Mouse (Mus musculus): ENCODE data around the gene Rplp0. TPM values are rescaled to one million over a fixed set of nuclear protein-coding genes. Genes with fewer than 3 reads are reported as not detected.
"Not testable (repeated sequence)": the region's sequence is repeated elsewhere in the genome, so short reads cannot be mapped to it uniquely, and the experiment has no call there.

The Rplp0 gene
- polyA plus RNA-seq, 1 experiment from 2014 or later: 1,079 TPM

DNA sequence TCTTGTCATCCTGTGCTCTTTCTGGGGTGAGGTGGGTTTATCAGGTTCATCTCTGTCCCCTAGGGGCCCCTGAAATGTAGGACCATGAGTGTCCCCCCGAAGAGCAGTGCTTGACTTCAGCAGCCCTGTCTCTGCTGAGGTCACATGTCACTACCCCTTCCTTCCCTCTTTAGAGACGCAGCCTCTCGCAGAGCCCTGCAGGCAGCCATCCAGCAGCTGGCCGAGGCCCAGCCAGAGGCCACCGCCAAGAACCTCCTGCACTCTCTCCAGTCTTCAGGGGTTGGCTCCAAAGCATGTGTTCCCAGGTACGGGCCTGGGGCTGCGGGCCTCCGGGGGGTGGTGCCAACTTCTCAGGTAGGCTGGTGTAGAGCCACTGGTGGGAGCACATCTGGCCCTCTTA is 15.7 kb downstream of the Rplp0 start:
- H3K27me3 ChIP-seq: no peaks in the 10 kb centered on the region
- ChIA-PET CTCF (interaction anchor here (1.1 kb wide), 1 partner anchor 13 kb away, joined by 4 read pairs; no protein-coding TSS in a partner anchor), POLR2A (interaction anchor here (1.3 kb wide), 1 partner anchor 48 kb away, joined by 3 read pairs; no protein-coding TSS in a partner anchor)
- DNase-seq (ENCODE audit: low read depth, low spot score) (no peak), ATAC-seq (no peak)
- in situ Hi-C loops (cut with MboI; ENCODE audit: low pct_unique_long_range_greater_than_20kb): no loop called here
- TF ChIP-seq CTCF (IDR thresholded peaks at IDR 0.05): no peak

DNA sequence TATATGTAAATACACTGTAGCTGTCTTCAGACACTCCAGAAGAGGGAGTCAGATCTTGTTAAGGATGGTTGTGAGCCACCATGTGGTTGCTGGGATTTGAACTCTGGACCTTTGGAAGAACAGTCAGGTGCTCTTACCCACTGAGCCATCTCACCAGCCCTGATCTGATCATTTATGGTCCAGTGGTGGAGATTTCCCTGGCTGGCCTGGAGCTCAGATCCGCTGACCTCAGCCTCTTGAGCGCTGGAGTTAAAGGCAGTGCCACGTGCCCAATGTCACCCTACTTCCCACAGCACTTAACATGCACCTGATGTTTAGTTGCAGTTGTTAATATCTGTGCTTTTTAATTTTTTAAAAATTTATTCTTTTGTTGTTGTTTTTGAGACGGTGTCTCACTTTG is 18.4 kb downstream of the Rplp0 start:
- in situ Hi-C loops (cut with MboI; ENCODE audit: low pct_unique_long_range_greater_than_20kb); ATAC-seq; H3K27me3 ChIP-seq; DNase-seq (ENCODE audit: low read depth, low spot score); POLR2A ChIA-PET: not testable (repeated sequence)
- CTCF ChIA-PET: interaction anchor here (1.4 kb wide), 1 partner anchor 26 kb away, joined by 3 read pairs; no protein-coding TSS in a partner anchor

DNA sequence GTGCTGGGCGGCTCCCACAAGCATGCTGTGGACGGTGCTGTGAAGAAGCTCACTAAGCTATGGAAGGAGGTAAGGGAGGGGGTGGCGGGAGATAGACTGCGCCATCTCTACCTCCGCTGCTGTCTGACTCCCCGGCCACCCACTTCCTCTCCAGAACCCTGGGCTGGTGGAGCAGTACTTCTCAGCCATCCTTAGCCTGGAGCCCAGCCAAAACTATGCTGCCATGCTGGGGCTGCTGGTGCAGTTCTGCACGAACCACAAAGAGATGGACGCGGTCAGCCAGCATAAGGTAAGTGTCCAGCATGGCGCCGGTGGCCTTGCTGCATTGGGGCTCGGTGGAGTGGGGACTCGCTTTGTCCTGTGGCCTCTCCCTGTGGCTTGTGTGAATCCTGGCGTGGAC is 19.7 kb downstream of the Rplp0 start:
- ChIA-PET CTCF (interaction anchor here (1.0 kb wide), 1 partner anchor 9 kb away, joined by 3 read pairs; no protein-coding TSS in a partner anchor), POLR2A (no interaction called here)
- in situ Hi-C loops (cut with MboI; ENCODE audit: low pct_unique_long_range_greater_than_20kb): no loop called here
- no peaks in the 10 kb centered on the region for H3K27me3 ChIP-seq
- ATAC-seq (no peak), DNase-seq (ENCODE audit: low read depth, low spot score) (no peak)
- no peak for TF ChIP-seq CTCF (IDR thresholded peaks at IDR 0.05)

DNA sequence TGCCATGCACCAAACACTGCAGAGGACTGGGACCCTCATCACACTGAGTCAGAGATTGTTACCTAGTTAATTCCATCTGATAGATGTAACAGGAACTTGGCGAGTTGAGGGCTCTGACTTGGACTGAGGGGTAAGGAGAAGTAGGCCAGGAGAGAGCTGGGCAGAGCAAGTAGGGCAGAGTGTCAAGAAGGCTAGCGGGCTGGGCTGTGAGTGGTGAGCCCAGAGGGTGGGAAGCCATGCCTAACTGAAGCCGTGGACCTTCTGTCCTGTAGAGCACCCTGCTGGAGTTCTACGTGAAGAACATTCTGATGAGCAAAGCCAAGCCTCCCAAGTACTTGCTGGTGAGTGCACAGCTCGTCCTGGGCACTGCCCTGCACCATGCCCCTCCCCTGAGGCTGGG is 20.1 kb downstream of the Rplp0 start:
- ChIA-PET POLR2A (no interaction called here), CTCF (no interaction called here)
- in situ Hi-C loops (cut with MboI; ENCODE audit: low pct_unique_long_range_greater_than_20kb): no loop called here
- no peak for TF ChIP-seq CTCF (IDR thresholded peaks at IDR 0.05)
- ATAC-seq: no peak
- H3K27me3 ChIP-seq: no peaks in the 10 kb centered on the region
- DNase-seq (ENCODE audit: low read depth, low spot score): no peak

DNA sequence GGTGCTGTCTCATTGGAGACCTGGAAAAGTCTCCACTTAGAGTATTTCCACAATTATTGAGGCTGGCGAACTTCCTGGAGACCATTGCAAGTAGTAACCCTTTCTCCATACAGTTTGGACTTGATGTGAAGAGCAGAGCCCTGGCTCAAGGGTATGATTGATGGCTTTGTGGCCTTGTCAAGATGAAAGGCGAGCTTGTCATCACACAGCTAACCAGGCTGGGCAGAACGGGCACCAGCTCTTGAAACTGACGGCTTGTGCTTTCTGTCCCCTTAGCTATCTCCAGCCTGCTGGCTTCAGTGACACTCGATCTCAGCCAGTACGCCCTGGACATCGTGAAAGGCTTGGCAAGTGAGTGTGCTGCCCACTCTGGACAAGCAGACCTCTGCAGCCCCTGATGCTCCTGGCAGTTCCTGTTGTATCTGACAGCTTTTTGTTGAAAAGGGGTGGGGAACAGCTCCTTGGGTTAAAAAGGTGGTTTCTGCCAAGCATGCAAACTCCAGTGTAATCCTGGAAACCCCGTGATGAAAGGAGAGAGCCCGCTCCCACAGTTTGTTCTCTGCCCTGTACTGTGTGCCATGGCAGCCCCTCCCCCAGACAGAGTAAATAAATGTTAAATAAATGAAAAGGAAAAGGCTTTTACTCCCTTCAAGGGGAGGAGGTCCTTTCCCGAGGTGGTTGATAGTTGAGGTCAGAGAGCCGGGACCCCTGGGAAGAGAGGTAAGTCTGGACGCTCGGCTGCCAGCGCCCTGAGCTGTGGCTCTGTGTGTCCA is 21.1 kb downstream of the Rplp0 start:
- ATAC-seq: no peak
- no peaks in the 10 kb centered on the region for H3K27me3 ChIP-seq
- no peak for TF ChIP-seq CTCF (IDR thresholded peaks at IDR 0.05)
- ChIA-PET POLR2A (no interaction called here), CTCF (interaction anchor here (1.0 kb wide), 1 partner anchor 89 kb away, joined by 3 read pairs; no protein-coding TSS in a partner anchor)
- no peak for DNase-seq (ENCODE audit: low read depth, low spot score)
- in situ Hi-C loops (cut with MboI; ENCODE audit: low pct_unique_long_range_greater_than_20kb): no loop called here

DNA sequence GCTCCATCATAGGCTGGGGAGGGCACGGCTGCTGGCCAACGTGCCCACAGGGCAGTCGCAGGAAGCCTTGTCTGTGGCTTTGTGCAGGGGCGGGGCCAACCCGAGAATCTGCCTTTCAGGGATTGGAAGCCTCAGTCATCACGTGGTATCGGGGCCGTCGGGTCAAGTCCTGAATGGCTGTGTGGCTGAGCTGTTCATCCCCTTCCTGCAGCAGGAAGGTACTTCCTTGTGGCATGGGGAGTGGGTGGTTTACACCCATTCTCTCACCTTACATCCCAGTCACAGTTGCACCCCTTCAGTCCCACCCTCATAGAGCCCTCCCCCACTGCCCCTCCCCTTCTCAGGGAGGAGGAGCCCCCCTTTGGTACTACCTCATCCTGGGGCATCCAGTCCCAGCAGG is 22.4 kb downstream of the Rplp0 start:
- ChIA-PET CTCF (no interaction called here), POLR2A (no interaction called here)
- in situ Hi-C loops (cut with MboI; ENCODE audit: low pct_unique_long_range_greater_than_20kb): no loop called here

DNA sequence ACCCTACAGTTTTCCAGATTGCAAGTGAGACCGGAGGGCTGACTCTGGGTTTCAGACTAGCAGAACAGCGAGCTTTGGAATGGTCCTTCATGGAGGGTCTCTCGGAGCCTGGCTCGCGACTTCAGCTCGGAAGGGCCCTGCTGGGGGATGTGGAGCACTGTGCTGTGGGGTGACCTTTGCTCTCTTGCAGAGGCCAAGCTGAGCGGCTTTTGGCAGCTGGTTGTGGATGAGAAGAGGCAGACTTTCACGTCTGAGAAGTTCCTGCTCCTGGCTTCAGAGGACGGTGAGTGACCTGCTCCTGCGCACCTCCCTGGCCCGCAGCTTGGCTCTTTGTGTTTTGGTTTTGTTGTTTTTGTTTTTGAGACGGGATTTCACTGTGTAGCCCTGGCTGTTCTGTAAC is 26.3 kb downstream of the Rplp0 start:
- TF ChIP-seq CTCF (IDR thresholded peaks at IDR 0.05): no peak
- in situ Hi-C loops (cut with MboI; ENCODE audit: low pct_unique_long_range_greater_than_20kb): no loop called here
- H3K27me3 ChIP-seq: no peaks in the 10 kb centered on the region
- no peak for DNase-seq (ENCODE audit: low read depth, low spot score)
- POLR2A ChIA-PET: interaction anchor here (1.0 to 1.2 kb wide), 2 partner anchors 12 to 78 kb away, joined by 5 read pairs; no protein-coding TSS in a partner anchor
- CTCF ChIA-PET: interaction anchor here (0.8 kb wide), 1 partner anchor 28 kb away, joined by 3 read pairs; no protein-coding TSS in a partner anchor
- ATAC-seq: no peak

More for the DNA sequence above, 22.4 kb downstream of the Rplp0 start:
- H3K27me3 ChIP-seq: no peaks in the 10 kb centered on the region
- TF ChIP-seq CTCF (IDR thresholded peaks at IDR 0.05): no peak
- DNase-seq (ENCODE audit: low read depth, low spot score): no peak
- ATAC-seq: no peak

DNA sequence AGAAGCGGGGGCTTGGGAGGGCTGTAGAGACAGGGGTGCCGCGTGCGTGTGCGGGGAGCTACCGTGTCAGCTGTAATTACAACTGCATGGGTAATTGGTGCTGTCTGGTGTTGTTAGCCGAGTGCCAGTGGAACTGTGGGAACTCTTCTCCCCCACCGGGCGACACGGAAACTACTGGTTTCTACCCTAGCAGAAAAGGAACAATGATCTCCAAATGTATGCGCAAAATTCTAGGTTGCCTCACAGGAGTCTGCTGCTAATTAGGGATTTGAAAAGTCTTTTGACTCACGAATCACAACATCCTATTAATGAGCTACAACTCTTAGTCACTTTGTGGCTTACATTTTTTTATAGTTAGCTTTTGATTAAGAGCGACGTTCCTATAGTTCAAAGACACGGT is 26.9 kb downstream of the Rplp0 start:
- DNase-seq (ENCODE audit: low read depth, low spot score) (peak; percentile 60), ATAC-seq (no peak)
- ChIA-PET POLR2A (interaction anchor here (0.6 to 1.2 kb wide), 4 partner anchors 11 to 79 kb away, joined by 3 to 5 read pairs (median 5); no protein-coding TSS in a partner anchor), CTCF (interaction anchor here (0.8 to 1.1 kb wide), 4 partner anchors 12 to 79 kb away, joined by 3 to 4 read pairs (median 3); no protein-coding TSS in a partner anchor)
- H3K27me3 ChIP-seq: no peaks in the 10 kb centered on the region
- in situ Hi-C loops (cut with MboI; ENCODE audit: low pct_unique_long_range_greater_than_20kb): no loop called here
- no peak for TF ChIP-seq CTCF (IDR thresholded peaks at IDR 0.05)

DNA sequence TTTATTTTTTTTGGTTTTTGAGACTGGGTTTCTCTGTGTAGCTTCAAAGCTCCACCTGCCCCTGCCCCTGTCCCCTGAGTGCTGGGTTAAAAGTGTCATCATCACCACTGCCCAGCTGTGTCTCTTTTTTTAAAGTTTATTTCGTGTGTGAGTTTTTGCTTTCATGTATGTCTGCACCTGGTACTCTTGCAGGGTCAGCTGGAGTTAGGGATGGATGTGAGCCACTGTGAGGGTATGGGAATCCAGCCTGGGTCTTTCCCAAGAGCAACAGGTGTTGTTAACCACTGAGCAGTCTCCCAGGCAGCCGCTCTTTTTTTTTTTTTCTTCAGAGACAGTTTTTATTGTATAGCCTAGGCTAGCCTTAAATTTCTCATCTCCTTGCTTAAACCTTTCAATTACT is 27.5 kb downstream of the Rplp0 start:
- in situ Hi-C loops (cut with MboI; ENCODE audit: low pct_unique_long_range_greater_than_20kb): no loop called here
- H3K27me3 ChIP-seq: no peaks in the 10 kb centered on the region
- no peak for TF ChIP-seq CTCF (IDR thresholded peaks at IDR 0.05)
- ChIA-PET POLR2A (interaction anchor here (0.6 to 1.2 kb wide), 3 partner anchors 11 to 62 kb away, joined by 3 to 5 read pairs (median 5); no protein-coding TSS in a partner anchor), CTCF (interaction anchor here (1.1 kb wide), 3 partner anchors 11 to 80 kb away, joined by 3 to 4 read pairs (median 3); no protein-coding TSS in a partner anchor)
- DNase-seq (ENCODE audit: low read depth, low spot score) (no peak), ATAC-seq (no peak)

DNA sequence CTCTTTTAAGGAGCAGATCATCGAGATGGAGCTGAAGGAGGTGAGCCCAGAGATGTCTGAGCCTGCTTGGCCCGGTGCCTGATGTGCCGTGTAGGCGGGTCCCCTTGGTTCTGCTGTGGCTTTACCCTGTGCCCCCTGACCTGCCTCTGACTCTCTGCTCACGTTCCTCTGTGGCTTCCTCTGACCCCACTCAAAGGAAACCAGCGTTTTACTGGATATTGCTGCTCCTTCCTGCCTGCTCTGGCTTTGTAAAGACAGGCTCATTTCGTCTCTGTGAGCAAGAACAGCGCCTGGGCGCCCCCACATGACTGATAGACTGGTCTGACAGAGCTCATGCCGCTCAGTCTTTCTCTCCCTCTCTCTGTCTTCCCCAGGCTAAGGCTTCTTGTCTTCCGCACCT is 31.8 kb downstream of the Rplp0 start:
- in situ Hi-C loops (cut with MboI; ENCODE audit: low pct_unique_long_range_greater_than_20kb): no loop called here
- ATAC-seq (no peak), DNase-seq (ENCODE audit: low read depth, low spot score) (no peak)
- POLR2A ChIA-PET: no interaction called here
- CTCF ChIA-PET: no interaction called here
- no peaks in the 10 kb centered on the region for H3K27me3 ChIP-seq
- TF ChIP-seq CTCF (IDR thresholded peaks at IDR 0.05): no peak

DNA sequence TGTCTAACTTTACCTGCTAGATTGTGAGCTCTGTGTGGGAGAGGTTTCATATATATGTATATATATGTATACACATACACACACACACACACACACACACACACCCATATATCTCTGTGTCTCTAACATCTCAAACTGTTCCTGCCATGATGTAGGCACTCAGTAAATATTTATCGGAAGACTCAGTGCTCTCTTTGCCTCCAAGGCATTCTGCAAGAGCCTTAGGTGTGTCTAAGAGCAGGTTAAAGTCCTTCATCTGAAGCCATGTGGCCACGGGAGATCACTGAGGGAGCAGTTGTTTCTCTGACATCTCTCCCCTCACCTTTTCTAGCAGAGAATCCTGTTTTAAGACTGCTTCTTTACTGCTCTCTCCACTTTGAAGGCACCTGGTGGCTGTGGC is 32.2 kb downstream of the Rplp0 start:
- in situ Hi-C loops (cut with MboI; ENCODE audit: low pct_unique_long_range_greater_than_20kb): no loop called here
- TF ChIP-seq CTCF (IDR thresholded peaks at IDR 0.05): no peak
- no peaks in the 10 kb centered on the region for H3K27me3 ChIP-seq
- ATAC-seq (no peak), DNase-seq (ENCODE audit: low read depth, low spot score) (no peak)
- ChIA-PET CTCF (no interaction called here), POLR2A (no interaction called here)
